Mouse (Mus musculus) liver, adult 2 months (tissue): ENCODE measurements around the gene Rnft2. TPM values are rescaled to one million over a fixed set of nuclear protein-coding genes. Genes with fewer than 3 reads are reported as not detected.

Experiments used
- DNase-seq: peaks from one replicate; pipeline ENCODE4 v3.0.0-alpha.2; 2011; ENCODE audit warnings: low read depth, low spot score; ENCODE audit errors: extremely low read depth
- H3K27ac ChIP-seq: fragments of 200-500 bp; replicated peaks from 2 replicates; pipeline ENCODE4 v1.5.1; 2012; ENCODE audit warnings: low read depth, mild to moderate bottlenecking, control low read depth, inconsistent platforms, low read length; ENCODE audit not compliant: insufficient read depth
- H3K27me3 ChIP-seq: fragments of 200-500 bp; 2 replicates; pipeline ENCODE4 v1.6.1; 2012; ENCODE audit warnings: mild to moderate bottlenecking, moderate library complexity, low read length, inconsistent platforms; ENCODE audit not compliant: control insufficient read depth, insufficient read depth
- H3K36me3 ChIP-seq: fragments of 200-500 bp; 2 replicates; pipeline ENCODE4 v1.6.1; 2012; ENCODE audit warnings: low read length, inconsistent platforms; ENCODE audit not compliant: control insufficient read depth, insufficient read depth
- H3K4me1 ChIP-seq: fragments of 200-500 bp; 2 replicates; pipeline ENCODE4 v1.6.1; 2011; ENCODE audit warnings: low read length; ENCODE audit not compliant: control insufficient read depth, insufficient read depth
- H3K4me3 ChIP-seq: fragments of 200-500 bp; 2 replicates; pipeline ENCODE4 v1.5.1; 2011; ENCODE audit warnings: low read depth, mild to moderate bottlenecking, control low read depth, low read length, moderate library complexity; ENCODE audit not compliant: insufficient read depth
- H3K79me2 ChIP-seq: fragments of 200-500 bp; 2 replicates; pipeline ENCODE4 v1.6.1; 2012; ENCODE audit warnings: inconsistent platforms, mild to moderate bottlenecking, low read length, moderate library complexity; ENCODE audit not compliant: control insufficient read depth, insufficient read depth
- H3K9ac ChIP-seq: fragments of 200-500 bp; 2 replicates; pipeline ENCODE4 v1.6.1; 2012; ENCODE audit warnings: low read depth, mild to moderate bottlenecking, control low read depth, inconsistent platforms, low read length
- CTCF ChIP-seq: fragments of 200-500 bp; IDR thresholded peaks from 2 replicates; pipeline ENCODE4 v1.5.1; 2011; ENCODE audit warnings: low read depth, low read length, control low read depth
- POLR2A ChIP-seq: fragments of 200-500 bp; IDR thresholded peaks from 2 replicates; pipeline ENCODE4 v1.6.1; 2011; ENCODE audit warnings: low read length, control low read depth; ENCODE audit not compliant: insufficient read depth; ENCODE audit errors: extremely low read depth
- WGBS: fragments of 180-500 bp; shearing (Covaris S2); methylation state at CpG from one replicate; pipeline ENCODE4 v1.1.7; 2018; 5-methylcytosine and 5-hydroxymethylcytosine counted together
- polyA plus RNA-seq: library from polyadenylated mRNA; depleted of rRNA; stranded (reverse); fragments of >200 nt; gene quantifications from 2 replicates; pipeline ENCODE4 v1.2.3, GENCODE M21; 2012
- total RNA-seq: library from RNA; depleted of rRNA; stranded (reverse); fragments of >200 nt; gene quantifications from 2 replicates; pipeline ENCODE4 v1.2.3, GENCODE M21; 2014

Rnft2 gene
- total and polyA plus RNA-seq, 2 experiments = 0.26 to 1.2 TPM

GRCm38 (mm10) chr5:118156976-118157375, 87.9 kb downstream of the Rnft2 start:
- Histone ChIP-seq H3K27ac (no peak overlapping the region), H3K36me3 (no peaks in the 10 kb centered on the region), H3K4me1 (peaks cover 2% of the 10 kb centered on the region; the same call in 1 of the 2 replicates), H3K9ac (no peak overlapping the region), H3K79me2 (peaks cover 17% of the 10 kb centered on the region; the same call in 1 of the 2 replicates), H3K27me3 (no peaks in the 10 kb centered on the region), H3K4me3 (no peak overlapping the region)
- DNase-seq = no peak
- WGBS = 25% methylated on average over 4 of the region's 4 CpGs
- TF ChIP-seq POLR2A = no peak
- no peak for TF ChIP-seq CTCF

- WGBS = 28% methylated on average over 9 of the region's 9 CpGs
- H3K4me1 ChIP-seq = peaks cover 2% of the 10 kb centered on the region; the same call in 1 of the 2 replicates
- H3K27ac ChIP-seq = no peak overlapping the region
- H3K36me3 ChIP-seq = no peaks in the 10 kb centered on the region
- DNase-seq = no peak
- no peak overlapping the region for H3K9ac ChIP-seq
- peak overlapping the region; percentile 89 for H3K4me3 ChIP-seq
- TF ChIP-seq CTCF = no peak
- H3K79me2 ChIP-seq = peaks cover 23% of the 10 kb centered on the region; the same call in 1 of the 2 replicates
- no peaks in the 10 kb centered on the region for H3K27me3 ChIP-seq
These were observed 89.4 kb downstream of the Rnft2 start for GRCm38 (mm10) chr5:118155565-118155947.

- TF ChIP-seq CTCF (no peak), POLR2A (no peak)
- Histone ChIP-seq H3K9ac (peak within 1 kb of the TSS; percentile 91), H3K4me3 (peak within 1 kb of the TSS; percentile 89), H3K4me1 (peaks cover 2% of the 10 kb centered on the region; the same call in 1 of the 2 replicates), H3K79me2 (peaks cover 24% of the 10 kb centered on the region; the same call in 1 of the 2 replicates), H3K36me3 (no peaks in the 10 kb centered on the region), H3K27ac (no peak within 1 kb of the TSS), H3K27me3 (no peaks in the 10 kb centered on the region)
- peak; percentile 76 for DNase-seq
- WGBS = under 1% methylated on average over 64 of the region's 67 CpGs
These were observed 89.9 kb downstream of the Rnft2 start, which contains the start of gene Fbxw8 for GRCm38 (mm10) chr5:118154839-118155564. TSS of gene Fbxw8 (minus strand) at chr5:118155464.

- 52% methylated on average over 3 of the region's 3 CpGs for WGBS
These were observed 95.2 kb downstream of the Rnft2 start for GRCm38 (mm10) chr5:118149711-118150110.

GRCm38 (mm10) chr5:118147264-118147663, 97.7 kb downstream of the Rnft2 start:
- H3K9ac ChIP-seq = no peak overlapping the region
- no peak for DNase-seq
- no peak overlapping the region for H3K4me3 ChIP-seq
- H3K27ac ChIP-seq = no peak overlapping the region
- H3K79me2 ChIP-seq = peaks cover 47% of the 10 kb centered on the region
- H3K4me1 ChIP-seq = no peaks in the 10 kb centered on the region; the same call in 1 of the 2 replicates
- 79% methylated on average over 10 of the region's 10 CpGs for WGBS
- no peaks in the 10 kb centered on the region for H3K36me3 ChIP-seq
- no peaks in the 10 kb centered on the region for H3K27me3 ChIP-seq
- TF ChIP-seq POLR2A (no peak), CTCF (no peak)

More at GRCm38 (mm10) chr5:118149711-118150110, 95.2 kb downstream of the Rnft2 start:
- H3K4me1 ChIP-seq = peaks cover 2% of the 10 kb centered on the region; the same call in 1 of the 2 replicates
- H3K9ac ChIP-seq = no peak overlapping the region
- no peaks in the 10 kb centered on the region for H3K36me3 ChIP-seq
- H3K27ac ChIP-seq = no peak overlapping the region
- peaks cover 56% of the 10 kb centered on the region for H3K79me2 ChIP-seq
- H3K4me3 ChIP-seq = no peak overlapping the region
- no peaks in the 10 kb centered on the region for H3K27me3 ChIP-seq
- no peak for DNase-seq
- TF ChIP-seq POLR2A (no peak), CTCF (no peak)

- Histone ChIP-seq H3K27ac (no peak overlapping the region), H3K36me3 (peaks cover 3% of the 10 kb centered on the region; the same call in 1 of the 2 replicates), H3K9ac (no peak overlapping the region), H3K27me3 (no peaks in the 10 kb centered on the region), H3K79me2 (peaks cover 43% of the 10 kb centered on the region), H3K4me3 (no peak overlapping the region), H3K4me1 (no peaks in the 10 kb centered on the region; the same call in 1 of the 2 replicates)
- DNase-seq = no peak
- WGBS = 70% methylated on average over 15 of the region's 15 CpGs
- no peak for TF ChIP-seq POLR2A
- TF ChIP-seq CTCF = no peak
These were observed 98.8 kb downstream of the Rnft2 start for GRCm38 (mm10) chr5:118145999-118146679.
